Mouse (Mus musculus): ENCODE data around the gene Msi1.

The Msi1 gene

GRCm38 (mm10) chr5:115428831-115429358 lies 504 bp upstream of the Msi1 start:
- H3K27me3 ChIP-seq (ENCODE audit: control insufficient read depth, insufficient read depth, low read length, poor library complexity, severe bottlenecking), result no peaks in the 10 kb centered on the region; the same call in none of the 2 replicates
- no peaks in the 10 kb centered on the region for H3K36me3 ChIP-seq (ENCODE audit: control insufficient read depth, insufficient read depth, low read length, poor library complexity, severe bottlenecking)
- DNase-seq (ENCODE audit: low read depth, low spot score), result no peak

GRCm38 (mm10) chr5:115430187-115430960 lies 975 bp downstream of the Msi1 start:
- no peaks in the 10 kb centered on the region for H3K36me3 ChIP-seq (ENCODE audit: control insufficient read depth, insufficient read depth, low read length, poor library complexity, severe bottlenecking)
- H3K27me3 ChIP-seq (ENCODE audit: control insufficient read depth, insufficient read depth, low read length, poor library complexity, severe bottlenecking), result no peaks in the 10 kb centered on the region; the same call in none of the 2 replicates
- no peak for DNase-seq (ENCODE audit: low read depth, low spot score)

GRCm38 (mm10) chr5:115431061-115431897 lies 1.9 kb downstream of the Msi1 start:
- no peak for DNase-seq (ENCODE audit: low read depth, low spot score)
- Histone ChIP-seq H3K36me3 (ENCODE audit: control insufficient read depth, insufficient read depth, low read length, poor library complexity, severe bottlenecking) (no peaks in the 10 kb centered on the region), H3K27me3 (ENCODE audit: control insufficient read depth, insufficient read depth, low read length, poor library complexity, severe bottlenecking) (no peaks in the 10 kb centered on the region; the same call in none of the 2 replicates)

GRCm38 (mm10) chr5:115431898-115432259 lies 2.5 kb downstream of the Msi1 start:
- DNase-seq (ENCODE audit: low read depth, low spot score), result no peak
- Histone ChIP-seq H3K36me3 (ENCODE audit: control insufficient read depth, insufficient read depth, low read length, poor library complexity, severe bottlenecking) (no peaks in the 10 kb centered on the region), H3K27me3 (ENCODE audit: control insufficient read depth, insufficient read depth, low read length, poor library complexity, severe bottlenecking) (no peaks in the 10 kb centered on the region; the same call in none of the 2 replicates)

GRCm38 (mm10) chr5:115432395-115432794 lies 3.0 kb downstream of the Msi1 start:
- DNase-seq (ENCODE audit: low read depth, low spot score), result no peak
- no peaks in the 10 kb centered on the region; the same call in none of the 2 replicates for H3K27me3 ChIP-seq (ENCODE audit: control insufficient read depth, insufficient read depth, low read length, poor library complexity, severe bottlenecking)
- H3K36me3 ChIP-seq (ENCODE audit: control insufficient read depth, insufficient read depth, low read length, poor library complexity, severe bottlenecking), result no peaks in the 10 kb centered on the region

- H3K27me3 ChIP-seq (ENCODE audit: control insufficient read depth, insufficient read depth, low read length, poor library complexity, severe bottlenecking), result no peaks in the 10 kb centered on the region; the same call in none of the 2 replicates
- no peaks in the 10 kb centered on the region for H3K36me3 ChIP-seq (ENCODE audit: control insufficient read depth, insufficient read depth, low read length, poor library complexity, severe bottlenecking)
- no peak for DNase-seq (ENCODE audit: low read depth, low spot score)
Observed at GRCm38 (mm10) chr5:115433191-115433590, 3.8 kb downstream of the Msi1 start.

- H3K36me3 ChIP-seq (ENCODE audit: control insufficient read depth, insufficient read depth, low read length, poor library complexity, severe bottlenecking), result no peaks in the 10 kb centered on the region
- no peak for DNase-seq (ENCODE audit: low read depth, low spot score)
- H3K27me3 ChIP-seq (ENCODE audit: control insufficient read depth, insufficient read depth, low read length, poor library complexity, severe bottlenecking), result no peaks in the 10 kb centered on the region; the same call in none of the 2 replicates
Observed at GRCm38 (mm10) chr5:115434280-115434852, 5.0 kb downstream of the Msi1 start.

- Histone ChIP-seq H3K36me3 (ENCODE audit: control insufficient read depth, insufficient read depth, low read length, poor library complexity, severe bottlenecking) (no peaks in the 10 kb centered on the region), H3K27me3 (ENCODE audit: control insufficient read depth, insufficient read depth, low read length, poor library complexity, severe bottlenecking) (no peaks in the 10 kb centered on the region; the same call in none of the 2 replicates)
- DNase-seq (ENCODE audit: low read depth, low spot score), result no peak
Observed at GRCm38 (mm10) chr5:115434853-115435754, 5.7 kb downstream of the Msi1 start.

- Histone ChIP-seq H3K27me3 (ENCODE audit: control insufficient read depth, insufficient read depth, low read length, poor library complexity, severe bottlenecking) (no peaks in the 10 kb centered on the region; the same call in 1 of the 2 replicates), H3K36me3 (ENCODE audit: control insufficient read depth, insufficient read depth, low read length, poor library complexity, severe bottlenecking) (no peaks in the 10 kb centered on the region)
- no peak for DNase-seq (ENCODE audit: low read depth, low spot score)
Observed at GRCm38 (mm10) chr5:115435755-115436379, 6.5 kb downstream of the Msi1 start.

- no peaks in the 10 kb centered on the region; the same call in 1 of the 2 replicates for H3K27me3 ChIP-seq (ENCODE audit: control insufficient read depth, insufficient read depth, low read length, poor library complexity, severe bottlenecking)
- peak; percentile 25 for DNase-seq (ENCODE audit: low read depth, low spot score)
- no peaks in the 10 kb centered on the region for H3K36me3 ChIP-seq (ENCODE audit: control insufficient read depth, insufficient read depth, low read length, poor library complexity, severe bottlenecking)
Observed at GRCm38 (mm10) chr5:115436421-115437124, 7.2 kb downstream of the Msi1 start.

- no peaks in the 10 kb centered on the region for H3K36me3 ChIP-seq (ENCODE audit: control insufficient read depth, insufficient read depth, low read length, poor library complexity, severe bottlenecking)
- H3K27me3 ChIP-seq (ENCODE audit: control insufficient read depth, insufficient read depth, low read length, poor library complexity, severe bottlenecking), result no peaks in the 10 kb centered on the region; the same call in 1 of the 2 replicates
- no peak for DNase-seq (ENCODE audit: low read depth, low spot score)
Observed at GRCm38 (mm10) chr5:115437242-115437944, 8.0 kb downstream of the Msi1 start.

- Histone ChIP-seq H3K36me3 (ENCODE audit: control insufficient read depth, insufficient read depth, low read length, poor library complexity, severe bottlenecking) (no peaks in the 10 kb centered on the region), H3K27me3 (ENCODE audit: control insufficient read depth, insufficient read depth, low read length, poor library complexity, severe bottlenecking) (no peaks in the 10 kb centered on the region)
- DNase-seq (ENCODE audit: low read depth, low spot score), result no peak
Observed at GRCm38 (mm10) chr5:115437945-115438315, 8.5 kb downstream of the Msi1 start.

- Histone ChIP-seq H3K36me3 (ENCODE audit: control insufficient read depth, insufficient read depth, low read length, poor library complexity, severe bottlenecking) (no peaks in the 10 kb centered on the region), H3K27me3 (ENCODE audit: control insufficient read depth, insufficient read depth, low read length, poor library complexity, severe bottlenecking) (no peaks in the 10 kb centered on the region)
- DNase-seq (ENCODE audit: low read depth, low spot score), result no peak
Observed at GRCm38 (mm10) chr5:115438667-115439066, 9.3 kb downstream of the Msi1 start.

Data from splenic B cell, adult 2 months (primary cell).